Mouse (Mus musculus) lung, postnatal 36 days (tissue): Measurements from ENCODE around the gene Nid2.

Experiments used
- DNase-seq: peaks from one replicate; pipeline ENCODE4 v3.0.0; 2022; ENCODE audit warnings: mixed read lengths

Gene Nid2

DNA sequence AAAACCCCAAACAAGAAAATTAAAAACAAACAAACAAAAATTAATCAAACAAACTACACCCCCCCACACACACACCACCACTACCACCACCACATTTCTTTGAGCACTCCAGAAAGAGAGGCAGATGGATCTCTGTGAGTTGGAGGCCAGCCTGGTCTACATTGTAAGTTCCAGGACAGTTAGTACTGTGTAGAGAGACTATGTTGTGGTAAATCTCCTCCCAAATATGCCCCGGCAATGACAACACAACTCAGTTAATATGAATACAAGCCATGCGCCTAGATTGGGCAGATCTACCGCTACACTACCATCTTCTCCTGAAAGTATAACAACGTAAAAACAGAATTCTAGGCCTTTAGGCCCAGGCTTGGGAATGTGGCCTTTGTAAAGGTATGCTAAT lies 109.2 kb downstream of the Nid2 start:
- no peak for DNase-seq
